Mouse (Mus musculus) layer of hippocampus, adult 11-12 months (tissue): ENCODE measurements around the gene Slc35e2.

Source experiments
- DNase-seq: peaks from one replicate; pipeline ENCODE4 v3.0.0; 2022; ENCODE audit warnings: low spot score

The Slc35e2 gene

DNA sequence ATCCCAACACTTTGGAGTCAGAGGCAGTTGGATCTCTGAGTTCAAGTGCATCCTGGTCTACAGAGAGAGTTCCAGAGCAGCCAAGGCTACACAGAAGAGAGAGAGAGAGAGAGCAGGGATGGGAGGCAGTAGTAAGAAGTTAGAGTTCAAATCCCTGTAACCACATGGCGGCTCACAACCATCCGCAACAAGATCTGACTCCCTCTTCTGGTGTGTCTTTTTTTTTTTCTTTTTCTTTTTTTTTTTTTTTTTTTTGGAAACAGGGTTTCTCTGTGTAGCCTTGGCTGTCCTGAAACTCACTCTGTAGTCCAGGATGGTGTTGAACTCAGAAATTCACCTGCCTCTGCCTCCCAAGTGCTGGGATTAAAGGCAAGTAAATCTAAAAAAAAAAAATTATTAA is 70.9 kb downstream of the Slc35e2 start:
- no peak for DNase-seq
